Mouse (Mus musculus) heart, embryonic 13.5 days (tissue): Measurements from ENCODE around the gene Uhrf1bp1. TPM values are rescaled to one million over a fixed set of nuclear protein-coding genes. Genes with fewer than 3 reads are reported as not detected.
A peak's percentile ranks its signal among the peaks of the same experiment; 100 is the strongest.
"Not testable (repeated sequence)": the region's sequence is repeated elsewhere in the genome, so short reads cannot be mapped to it uniquely, and the experiment has no call there.

ENCODE experiments used
- ATAC-seq: fragments of 200-750 bp; cut with Nextera tagmentation; 2 replicates; pipeline ENCODE4 v1.8.0; 2017; ENCODE audit warnings: moderate TSS enrichment; ENCODE audit not compliant: insufficient number of reproducible peaks, low FRiP score, low TSS enrichment; ENCODE audit errors: extremely low read depth
- H3K27ac ChIP-seq: fragments of 300-500 bp; sonication (generic); replicated peaks from 2 replicates; pipeline ENCODE4 v1.5.1; 2015; ENCODE audit warnings: moderate library complexity, mild to moderate bottlenecking, inconsistent platforms
- H3K27me3 ChIP-seq: fragments of 300-500 bp; sonication (generic); replicated peaks from 2 replicates; pipeline ENCODE4 v1.6.1; 2015; ENCODE audit warnings: mild to moderate bottlenecking, inconsistent platforms
- H3K36me3 ChIP-seq: fragments of 300-500 bp; sonication (generic); 2 replicates; pipeline ENCODE4 v1.6.1; 2015; ENCODE audit warnings: mild to moderate bottlenecking, inconsistent platforms
- H3K4me1 ChIP-seq: fragments of 300-500 bp; sonication (generic); 2 replicates; pipeline ENCODE4 v1.6.1; 2015; ENCODE audit warnings: inconsistent platforms
- H3K4me2 ChIP-seq: fragments of 300-500 bp; sonication (generic); 2 replicates; pipeline ENCODE4 v1.6.1; 2015; ENCODE audit warnings: inconsistent platforms, mild to moderate bottlenecking, moderate library complexity
- H3K4me3 ChIP-seq: fragments of 300-500 bp; sonication (generic); 2 replicates; pipeline ENCODE4 v1.5.1; 2015; ENCODE audit warnings: moderate library complexity, mild to moderate bottlenecking, inconsistent platforms
- H3K9ac ChIP-seq: fragments of 300-500 bp; sonication (generic); 2 replicates; pipeline ENCODE4 v1.6.1; 2015; ENCODE audit warnings: inconsistent platforms, mild to moderate bottlenecking, moderate library complexity
- H3K9me3 ChIP-seq: fragments of 300-500 bp; sonication (generic); 2 replicates; pipeline ENCODE4 v1.6.1; 2016; ENCODE audit warnings: inconsistent platforms
- WGBS: fragments of 180-500 bp; shearing (Covaris S2); methylation state at CpG from one replicate; pipeline ENCODE4 v1.1.7; 2015; ENCODE audit warnings: mixed read lengths; 5-methylcytosine and 5-hydroxymethylcytosine counted together
- polyA plus RNA-seq: library from polyadenylated mRNA; unstranded; fragments of >200 nt; fragmentation: Nextera tagmentation; extraction: Ambion mirVana; gene quantifications from 2 replicates; pipeline ENCODE4 v1.2.1, GENCODE M21; 2015

Gene Uhrf1bp1
- polyA plus RNA-seq, 1 experiment from 2014 or later: 3.1 TPM

DNA sequence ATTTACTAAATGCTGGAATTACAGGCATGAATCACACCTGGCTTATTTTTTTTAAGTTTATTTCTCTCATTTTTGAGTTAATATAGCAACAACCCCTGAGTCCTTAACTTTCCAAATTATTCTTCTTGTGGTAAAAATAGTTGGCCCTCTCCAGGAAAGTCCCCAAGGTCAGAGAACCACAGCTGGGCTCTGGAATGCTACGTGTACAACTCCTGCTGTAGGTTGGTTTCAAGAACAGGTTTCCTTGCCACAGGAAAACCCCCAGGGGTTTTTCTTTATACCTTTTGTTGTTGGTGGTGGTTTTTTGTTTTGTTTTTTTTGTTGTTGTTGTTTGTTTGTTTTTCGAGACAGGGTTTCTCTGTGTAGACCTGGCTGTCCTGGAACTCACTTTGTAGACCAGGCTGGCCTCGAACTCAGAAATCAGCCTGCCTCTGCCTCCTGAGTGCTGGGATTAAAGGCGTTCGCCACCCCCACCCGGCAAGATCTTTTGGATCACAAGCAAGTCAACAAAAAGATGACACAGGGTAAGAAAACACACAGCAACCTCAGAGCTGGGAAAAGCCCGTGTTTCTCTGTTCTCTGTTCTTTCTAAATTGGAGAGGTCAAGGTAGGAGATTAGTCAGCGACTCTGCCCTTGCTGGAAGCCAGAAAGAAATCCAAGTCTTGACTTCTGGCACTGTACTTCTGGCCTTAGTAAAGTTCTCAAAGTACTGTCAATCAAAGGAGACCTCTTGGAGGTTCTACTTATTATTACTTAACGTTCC, 32.9 kb upstream of the Uhrf1bp1 start:
- Histone ChIP-seq H3K9me3 (no peaks in the 10 kb centered on the region), H3K4me3 (no peak overlapping the region), H3K9ac (no peak overlapping the region), H3K36me3 (no peaks in the 10 kb centered on the region), H3K4me1 (peaks cover 40% of the 10 kb centered on the region), H3K27ac (no peak overlapping the region), H3K4me2 (no peak overlapping the region), H3K27me3 (no peaks in the 10 kb centered on the region)
- 75% methylated on average over 9 of the region's 9 CpGs for WGBS
- ATAC-seq: no peak

DNA sequence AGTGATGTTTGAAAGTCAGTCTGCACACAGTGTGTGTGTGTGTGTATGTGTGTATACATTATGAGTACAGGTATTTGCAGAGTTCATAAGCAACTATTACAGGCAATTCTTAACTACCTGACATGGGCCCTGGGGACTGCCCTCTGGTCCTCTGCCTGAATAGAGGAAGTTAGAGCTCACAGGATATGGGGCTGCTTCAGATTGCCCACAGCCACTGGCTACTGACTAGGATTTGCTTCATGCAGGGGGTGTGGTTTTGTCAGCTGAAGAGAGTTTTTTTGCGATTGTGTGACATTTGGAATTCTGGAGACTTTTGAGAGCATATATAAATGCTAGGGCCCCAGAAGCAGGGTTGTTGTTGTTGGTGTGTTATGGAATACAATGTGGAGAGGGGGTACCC, 31.3 kb upstream of the Uhrf1bp1 start:
- no peak overlapping the region for H3K9ac ChIP-seq
- ATAC-seq: no peak
- H3K4me2 ChIP-seq: no peak overlapping the region
- 57% methylated on average over 1 of the region's 1 CpGs for WGBS
- no peak overlapping the region for H3K4me3 ChIP-seq
- H3K36me3 ChIP-seq: no peaks in the 10 kb centered on the region
- peaks cover 28% of the 10 kb centered on the region for H3K4me1 ChIP-seq
- H3K9me3 ChIP-seq: no peaks in the 10 kb centered on the region
- no peak overlapping the region for H3K27ac ChIP-seq
- H3K27me3 ChIP-seq: no peaks in the 10 kb centered on the region

DNA sequence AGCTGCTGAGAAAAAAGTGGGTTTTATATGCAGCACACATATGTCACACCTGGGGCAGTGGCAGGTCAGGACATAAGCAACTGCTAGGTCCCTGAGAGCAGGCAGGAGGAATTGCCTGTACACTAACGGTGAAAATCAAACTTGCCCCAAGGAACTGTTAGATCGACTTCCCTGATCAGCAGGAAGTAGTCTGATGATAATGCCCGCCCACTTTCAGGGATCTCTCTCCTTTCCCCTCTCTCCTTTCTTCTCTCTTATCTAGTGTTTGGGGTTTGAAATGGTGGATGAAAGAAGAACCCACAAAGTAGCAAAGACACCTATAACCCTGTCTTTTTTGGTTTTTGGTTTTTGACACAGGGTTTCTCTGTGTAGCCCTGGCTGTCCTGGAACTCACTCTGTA, 30.7 kb upstream of the Uhrf1bp1 start:
- H3K4me2 ChIP-seq: peak overlapping the region; percentile 78
- peak overlapping the region; percentile 74; the same call in 1 of the 2 replicates for H3K9ac ChIP-seq
- ATAC-seq: no peak
- no peaks in the 10 kb centered on the region for H3K27me3 ChIP-seq
- peak overlapping the region; percentile 53; the same call in 1 of the 2 replicates for H3K4me3 ChIP-seq
- no peaks in the 10 kb centered on the region for H3K9me3 ChIP-seq
- no peaks in the 10 kb centered on the region for H3K36me3 ChIP-seq
- H3K4me1 ChIP-seq: peaks cover 28% of the 10 kb centered on the region
- no peak overlapping the region for H3K27ac ChIP-seq
- WGBS: 21% methylated on average over 3 of the region's 3 CpGs

DNA sequence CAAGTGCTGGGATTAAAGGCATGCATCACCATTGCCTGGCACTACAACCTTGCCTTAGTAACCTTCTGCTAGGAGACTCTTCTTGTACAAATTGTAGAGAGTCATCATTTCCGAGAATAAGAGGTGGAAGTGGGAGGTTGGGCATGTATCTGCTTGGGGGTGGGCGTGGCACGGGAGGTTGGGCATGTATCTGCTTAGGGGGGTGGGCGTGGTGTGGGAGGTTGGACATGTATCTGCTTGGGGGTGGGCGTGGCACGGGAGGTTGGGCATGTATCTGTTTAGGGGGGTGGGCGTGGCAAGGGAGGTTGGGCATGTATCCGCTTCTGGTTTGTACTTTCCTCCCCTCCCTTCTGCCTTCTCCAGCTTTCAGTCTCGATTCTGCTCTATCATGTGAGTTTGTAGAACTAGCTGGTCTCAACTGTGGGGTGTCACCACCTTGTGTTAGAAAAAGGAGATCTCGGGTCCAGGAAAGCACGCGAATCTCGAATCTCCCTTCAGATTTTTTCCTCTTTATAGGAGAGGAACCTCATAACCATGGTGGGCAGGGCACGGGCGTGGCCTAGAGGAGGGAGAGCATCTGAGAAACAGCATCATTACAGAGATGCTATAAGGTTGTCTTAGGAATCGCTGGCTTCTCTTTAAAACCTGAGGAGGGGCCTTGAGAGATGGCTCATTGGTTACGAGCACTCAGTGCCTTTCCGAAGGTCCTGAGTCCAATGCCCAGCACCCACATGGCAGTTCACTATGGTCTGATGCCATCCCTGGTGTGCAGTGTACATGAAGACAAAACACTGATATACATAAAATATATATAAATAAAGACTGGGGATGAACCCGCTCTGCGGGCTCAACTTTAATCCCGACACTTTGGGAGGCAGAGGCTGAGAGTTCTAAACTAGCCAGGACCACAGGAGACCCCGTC, 30.0 kb upstream of the Uhrf1bp1 start:
- ATAC-seq: peak; percentile 70; the same call in 1 of the 2 replicates
- peak overlapping the region; percentile 53 for H3K4me3 ChIP-seq
- peak overlapping the region; percentile 51 for H3K27ac ChIP-seq
- no peaks in the 10 kb centered on the region for H3K9me3 ChIP-seq
- 3% methylated on average over 22 of the region's 22 CpGs for whole genome bisulfite sequencing
- peak overlapping the region; percentile 78 for H3K4me2 ChIP-seq
- H3K36me3 ChIP-seq: no peaks in the 10 kb centered on the region
- peak overlapping the region; percentile 74 for H3K9ac ChIP-seq
- no peaks in the 10 kb centered on the region for H3K27me3 ChIP-seq
- H3K4me1 ChIP-seq: peaks cover 24% of the 10 kb centered on the region

DNA sequence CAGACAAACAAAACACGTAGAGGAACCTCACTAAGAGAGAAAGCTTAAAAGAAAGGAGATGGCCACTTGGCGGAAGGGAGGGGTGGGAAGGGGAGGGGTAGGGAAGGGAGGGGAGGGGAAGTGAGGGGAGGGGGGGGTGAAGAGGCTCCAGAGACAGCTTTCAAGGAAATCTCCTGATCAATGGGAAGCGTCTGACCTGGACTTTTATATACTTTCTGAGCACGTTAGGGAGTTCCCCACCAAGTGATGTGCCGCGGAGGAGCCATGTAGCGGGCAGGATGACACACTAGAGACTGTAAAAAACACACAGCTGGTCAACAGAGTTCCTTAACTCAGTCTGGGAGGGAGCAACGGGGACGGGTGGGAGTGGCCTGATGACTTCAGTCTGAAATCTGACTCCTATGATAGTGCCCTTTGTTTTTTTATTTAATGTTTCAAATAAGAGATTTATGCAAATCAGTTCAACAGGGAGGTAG, 29.3 kb upstream of the Uhrf1bp1 start:
- Histone ChIP-seq H3K36me3 (no peaks in the 10 kb centered on the region), H3K27ac (peak overlapping the region; percentile 51), H3K27me3 (no peaks in the 10 kb centered on the region), H3K9me3 (no peaks in the 10 kb centered on the region), H3K4me3 (peak overlapping the region; percentile 53), H3K4me2 (peak overlapping the region; percentile 78), H3K9ac (peak overlapping the region; percentile 74), H3K4me1 (peaks cover 17% of the 10 kb centered on the region)
- ATAC-seq: no peak
- 1% methylated on average over 8 of the region's 9 CpGs for WGBS

DNA sequence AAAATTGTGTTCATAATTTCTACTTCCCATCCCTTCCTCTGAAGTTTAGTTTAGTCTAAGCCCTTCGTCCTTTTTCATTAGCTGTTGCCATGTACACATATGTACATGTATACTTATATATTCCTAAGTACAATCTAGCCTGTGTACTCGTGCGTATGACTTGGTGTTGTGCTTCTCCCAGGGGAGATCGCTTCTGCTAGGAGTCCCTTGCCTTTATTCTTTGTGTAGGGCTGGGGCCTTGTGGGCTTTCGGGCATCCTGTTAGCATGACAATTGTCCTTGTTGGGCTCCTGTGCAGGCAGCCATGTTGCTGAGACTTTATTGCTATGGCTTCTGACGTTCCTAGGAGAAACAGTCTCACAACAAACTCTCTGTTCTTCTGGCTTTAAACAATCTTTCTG, 28.7 kb upstream of the Uhrf1bp1 start:
- H3K27ac ChIP-seq: no peak overlapping the region
- H3K27me3 ChIP-seq: no peaks in the 10 kb centered on the region
- ATAC-seq: no peak
- H3K4me1 ChIP-seq: peaks cover 17% of the 10 kb centered on the region
- peak overlapping the region; percentile 78 for H3K4me2 ChIP-seq
- no peaks in the 10 kb centered on the region for H3K36me3 ChIP-seq
- no peaks in the 10 kb centered on the region for H3K9me3 ChIP-seq
- H3K9ac ChIP-seq: no peak overlapping the region
- WGBS: 45% methylated on average over 6 of the region's 6 CpGs
- no peak overlapping the region for H3K4me3 ChIP-seq

DNA sequence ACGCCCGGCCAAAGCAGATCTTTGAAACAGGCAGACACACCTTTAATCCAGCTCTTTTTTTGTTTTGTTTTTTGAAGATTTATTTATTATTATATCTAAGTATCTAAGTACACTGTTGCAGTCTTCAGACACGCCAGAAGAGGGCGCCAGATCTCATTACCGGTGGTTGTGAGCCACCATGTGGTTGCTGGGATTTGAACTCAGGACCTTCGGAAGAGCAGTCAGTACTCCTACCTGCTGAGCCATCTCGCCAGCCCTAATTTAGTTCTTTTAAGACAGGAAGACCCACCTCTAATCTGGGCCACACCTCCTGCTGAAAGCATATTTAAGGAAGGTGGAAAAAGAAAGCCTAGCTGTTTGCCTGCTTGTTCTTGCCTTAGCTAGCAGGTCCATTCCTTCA, 25.8 kb upstream of the Uhrf1bp1 start:
- Histone ChIP-seq H3K9me3 (no peaks in the 10 kb centered on the region), H3K36me3 (no peaks in the 10 kb centered on the region), H3K27ac (no peak overlapping the region), H3K27me3 (peaks cover 12% of the 10 kb centered on the region), H3K4me1 (peaks cover 17% of the 10 kb centered on the region), H3K4me3 (no peak overlapping the region), H3K9ac (no peak overlapping the region), H3K4me2 (no peak overlapping the region)
- WGBS: 46% methylated on average over 7 of the region's 7 CpGs
- no peak for ATAC-seq

DNA sequence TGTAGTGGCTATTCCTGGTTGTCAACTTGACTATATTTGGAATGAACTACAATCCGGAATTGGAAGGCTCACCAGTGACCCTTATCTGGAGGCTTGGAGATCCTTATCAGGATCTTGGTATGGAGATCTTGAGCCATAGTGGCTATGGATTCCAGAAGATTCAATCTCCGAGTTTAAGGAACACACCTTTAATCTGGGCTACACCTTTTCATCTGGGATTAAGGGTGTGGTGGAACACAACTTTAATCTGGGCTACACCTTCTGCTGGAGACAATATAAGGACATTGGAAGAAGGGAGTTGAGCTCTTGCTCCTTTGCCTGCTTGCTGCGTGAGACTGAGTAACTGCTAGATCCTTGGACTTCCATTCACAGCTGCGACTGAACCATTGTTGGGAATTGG, 18.4 kb upstream of the Uhrf1bp1 start, which contains the start of gene Snrpc:
TSS of gene Snrpc (plus strand) at position 301 of the 400 bp plus-strand sequence.
- H3K4me3 ChIP-seq: not testable (repeated sequence)
- 67% methylated on average over 4 of the region's 4 CpGs for WGBS

DNA sequence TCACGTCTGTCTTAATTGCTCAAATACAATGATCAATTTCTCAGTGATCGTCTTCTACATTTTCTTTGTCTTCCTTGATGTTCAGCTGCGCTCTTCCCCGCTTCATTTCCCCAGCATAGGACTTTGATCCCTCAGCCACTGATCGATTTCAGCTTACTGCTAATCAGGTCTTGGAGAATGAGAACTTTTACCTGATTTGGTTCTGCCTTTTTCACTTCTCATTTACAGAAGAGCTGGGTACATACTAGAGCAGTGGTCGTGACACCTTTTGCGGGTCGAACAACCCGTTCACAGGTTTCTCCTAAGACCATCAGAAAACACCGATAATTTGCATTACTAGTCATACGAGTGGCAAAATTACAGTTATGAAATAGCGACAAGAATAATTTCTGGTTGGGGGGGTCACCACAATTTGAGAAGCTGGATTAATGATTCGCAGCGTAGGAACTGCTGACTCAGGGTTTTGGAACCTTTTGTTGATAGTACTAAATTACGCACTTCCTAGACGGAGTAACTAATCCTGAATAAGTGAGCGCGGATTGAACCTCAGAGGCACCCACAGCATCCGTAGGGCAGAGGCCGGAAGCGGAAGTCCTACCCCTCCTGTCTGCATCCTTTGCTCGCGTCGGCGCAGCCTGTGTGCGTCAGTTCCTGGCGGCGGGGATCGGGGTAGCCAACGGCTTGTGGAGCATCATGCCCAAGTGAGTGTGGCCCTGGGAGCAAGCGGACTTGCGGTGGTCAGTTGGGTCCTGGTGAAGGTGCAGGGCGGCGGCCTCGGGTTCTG, 16.6 kb upstream of the Uhrf1bp1 start:
- 2% methylated on average over 35 of the region's 35 CpGs for WGBS
- H3K9me3 ChIP-seq: no peaks in the 10 kb centered on the region
- H3K4me2 ChIP-seq: peak overlapping the region; percentile 81
- peak overlapping the region; percentile 83 for H3K4me3 ChIP-seq
- peaks cover 15% of the 10 kb centered on the region for H3K27me3 ChIP-seq
- peak overlapping the region; percentile 86 for H3K9ac ChIP-seq
- H3K4me1 ChIP-seq: peaks cover 14% of the 10 kb centered on the region
- H3K27ac ChIP-seq: peak overlapping the region; percentile 55; the same call in 1 of the 2 replicates
- peak; percentile 84 for ATAC-seq
- H3K36me3 ChIP-seq: peaks cover 28% of the 10 kb centered on the region

More for the DNA sequence above, 18.4 kb upstream of the Uhrf1bp1 start, which contains the start of gene Snrpc:
- ATAC-seq, H3K27ac ChIP-seq, H3K9ac ChIP-seq, H3K9me3 ChIP-seq: not testable (repeated sequence)
- Histone ChIP-seq H3K36me3 (peaks cover 11% of the 10 kb centered on the region), H3K4me2 (peak within 1 kb of the TSS; percentile 81; the same call in 1 of the 2 replicates), H3K27me3 (peaks cover 26% of the 10 kb centered on the region), H3K4me1 (peaks cover 14% of the 10 kb centered on the region)

DNA sequence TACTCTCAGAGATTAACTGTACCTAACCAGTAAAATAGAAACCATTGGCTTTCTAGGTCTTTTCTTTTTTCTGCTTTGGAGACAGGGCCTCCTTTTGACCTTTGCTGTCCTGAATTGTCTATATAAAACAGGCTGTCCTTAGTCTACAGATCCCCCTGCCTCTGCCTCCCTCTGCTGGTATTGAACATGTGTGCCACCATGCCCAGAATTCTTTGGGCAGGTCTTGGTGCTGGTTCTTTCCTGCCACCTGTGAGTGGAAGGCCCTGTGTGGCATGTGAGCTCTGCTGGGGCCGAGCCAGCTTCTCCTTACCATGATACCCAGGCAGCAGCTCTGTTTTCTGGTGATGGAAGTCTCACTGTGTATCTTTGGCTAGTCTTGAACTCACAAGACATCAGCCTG, 7.9 kb upstream of the Uhrf1bp1 start:
- Histone ChIP-seq H3K36me3 (peaks cover 96% of the 10 kb centered on the region), H3K4me3 (no peak overlapping the region), H3K27ac (no peak overlapping the region), H3K4me1 (peaks cover 10% of the 10 kb centered on the region), H3K9me3 (no peaks in the 10 kb centered on the region), H3K4me2 (no peak overlapping the region), H3K27me3 (no peaks in the 10 kb centered on the region), H3K9ac (no peak overlapping the region)
- no peak for ATAC-seq
- 97% methylated on average over 1 of the region's 1 CpGs for WGBS
